In the genomic region with DNA sequence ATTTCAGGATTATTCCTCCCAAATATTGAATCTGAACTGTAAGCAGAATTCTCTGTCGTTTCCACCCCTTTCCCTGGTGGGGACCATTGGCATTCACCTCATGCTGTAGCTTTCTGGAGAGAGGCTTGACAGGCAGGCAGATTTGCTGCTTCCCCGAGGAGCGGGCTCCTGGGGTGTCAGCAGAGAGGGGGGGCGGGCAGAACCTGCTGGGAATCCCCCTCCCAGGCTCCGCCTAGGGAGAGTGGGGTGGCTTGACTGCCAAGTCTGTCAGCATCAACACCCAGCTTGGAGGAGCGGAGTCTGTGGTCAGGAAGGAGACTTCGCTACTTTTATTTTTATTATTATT, we compare ENCODE assay signal across 23 mouse cellular contexts. TPM values are rescaled to one million over a fixed set of nuclear protein-coding genes. Genes with fewer than 3 reads are reported as not detected.
A peak's percentile ranks its signal among the peaks of the same experiment; 100 is the strongest.
DNase-seq lines count a peak whose midpoint lies in the region; ATAC-seq and TF ChIP-seq lines count a peak whose summit lies in the region.
"Had no signal": no experiment of that assay in that cellular context is flagged by ENCODE, and none has a peak within 500 bp of the region (broad histone marks: within the 10 kb centered on the region; RNA-seq: fewer than 3 reads in every experiment).

No protein-coding gene starts in this region.

- dilution Hi-C loops in CH12.LX (cut with MboI; ENCODE audit: extremely low pct_ligation_motif_present, extremely low pct_unique_long_range_greater_than_20kb, low sequenced_read_pairs) = no loop called here

- TF ChIP-seq POLR2A in CH12.LX (IDR thresholded peaks at IDR 0.05; ENCODE audit: low read depth, low read length) = no peak

- H3K9ac ChIP-seq in midbrain, embryonic 16.5 days (ENCODE audit: low read depth, low read length) = no peak overlapping the region
- H3K9ac ChIP-seq in CH12.LX (ENCODE audit: insufficient read depth, low read depth) = no peak overlapping the region; the same call in none of the 2 replicates
- 0 out of 2 replicates have a peak overlapping the region, but pooled peaks have one; percentile 14 for H3K9ac ChIP-seq in forebrain, postnatal 0 days
- H3K9ac ChIP-seq: heart, embryonic 13.5 days; liver, postnatal 0 days had no signal

- no peak overlapping the region for H3K4me3 ChIP-seq in midbrain, embryonic 16.5 days (ENCODE audit: low read depth, low read length)
- no peak overlapping the region for H3K4me3 ChIP-seq in midbrain, embryonic 10.5 days
- H3K4me3 ChIP-seq in CH12.LX (replicated peaks in 1 of 3; ENCODE audit: low read depth in 2 of 3, low read length in 2 of 3, poor library complexity in 1 of 3) = peak overlapping the region in 1 of 3 experiments; percentile 12
- no peak overlapping the region for H3K4me3 ChIP-seq in forebrain, postnatal 0 days (ENCODE audit: low read depth, low read length)
- H3K4me3 ChIP-seq: heart, embryonic 13.5 days; left cerebral cortex, adult 2 months; limb, embryonic 10.5 days had no signal

- H3K9me3 ChIP-seq in midbrain, embryonic 16.5 days (replicated peaks; ENCODE audit: control insufficient read depth, low read length, poor library complexity, severe bottlenecking) = no peaks in the 10 kb centered on the region
- H3K9me3 ChIP-seq in midbrain, embryonic 10.5 days (replicated peaks) = no peaks in the 10 kb centered on the region
- no peaks in the 10 kb centered on the region for H3K9me3 ChIP-seq in CH12.LX (replicated peaks; ENCODE audit: low read length)
- no peaks in the 10 kb centered on the region for H3K9me3 ChIP-seq in forebrain, postnatal 0 days (ENCODE audit: low read length)
- H3K9me3 ChIP-seq: heart, embryonic 13.5 days; limb, embryonic 10.5 days had no signal

- TF ChIP-seq CTCF in CH12.LX (conservative IDR thresholded peaks at IDR 0.05 in 1 of 2, IDR thresholded peaks at IDR 0.05 in 1 of 2; ENCODE audit: low read depth in 2 of 2, low read length in 2 of 2) = no peak
- no peak for TF ChIP-seq CTCF in forebrain, postnatal 0 days (IDR thresholded peaks at IDR 0.05; ENCODE audit: low read depth)

- 32% methylated on average over 7 of the region's 7 CpGs for WGBS in midbrain, embryonic 16.5 days
- WGBS in midbrain, embryonic 10.5 days = 47% methylated on average over 7 of the region's 7 CpGs
- 20% methylated on average over 7 of the region's 7 CpGs for WGBS in forebrain, postnatal 0 days

- H3K79me2 ChIP-seq in CH12.LX (replicated peaks; ENCODE audit: control insufficient read depth, extremely low read depth, insufficient read depth, poor library complexity, severe bottlenecking) = no peaks in the 10 kb centered on the region

- H3K27me3 ChIP-seq in midbrain, embryonic 16.5 days (ENCODE audit: control insufficient read depth, insufficient read depth, low read depth, low read length) = no peaks in the 10 kb centered on the region
- H3K27me3 ChIP-seq in midbrain, embryonic 10.5 days (ENCODE audit: low read depth, poor library complexity, severe bottlenecking) = no peaks in the 10 kb centered on the region
- no peaks in the 10 kb centered on the region for H3K27me3 ChIP-seq in CH12.LX (replicated peaks)
- no peaks in the 10 kb centered on the region for H3K27me3 ChIP-seq in forebrain, postnatal 0 days (ENCODE audit: insufficient read depth, low read length)
- H3K27me3 ChIP-seq: heart, embryonic 13.5 days had no signal

- no peaks in the 10 kb centered on the region for H3K36me3 ChIP-seq in midbrain, embryonic 16.5 days (ENCODE audit: control insufficient read depth, insufficient read depth, low read length)
- H3K36me3 ChIP-seq in midbrain, embryonic 10.5 days = no peaks in the 10 kb centered on the region
- no peaks in the 10 kb centered on the region for H3K36me3 ChIP-seq in CH12.LX (replicated peaks in 1 of 2; ENCODE audit: control insufficient read depth in 1 of 2, insufficient read depth in 1 of 2, low read length in 1 of 2)
- H3K36me3 ChIP-seq in forebrain, postnatal 0 days (ENCODE audit: insufficient read depth) = no peaks in the 10 kb centered on the region
- H3K36me3 ChIP-seq: heart, embryonic 13.5 days; limb, embryonic 10.5 days had no signal

- in situ Hi-C loops in CH12.LX (cut with MboI; ENCODE audit: low pct_ligation_motif_present, low pct_unique_long_range_greater_than_20kb, low sequenced_read_pairs) = loop anchor here (25.0 kb wide), 1 partner anchor 408 kb away; a partner anchor contains a TSS

- H3K27ac ChIP-seq in midbrain, embryonic 16.5 days (ENCODE audit: low read length) = peak overlapping the region; percentile 15; the same call in 1 of the 2 replicates
- no peak overlapping the region for H3K27ac ChIP-seq in midbrain, embryonic 10.5 days (replicated peaks)
- peak overlapping the region; percentile 87; the same call in 1 of the 2 replicates for H3K27ac ChIP-seq in CH12.LX (ENCODE audit: insufficient read depth, low read depth)
- peak overlapping the region; percentile 77 for H3K27ac ChIP-seq in forebrain, postnatal 0 days (ENCODE audit: low read depth, low read length)
- H3K27ac ChIP-seq: heart, embryonic 13.5 days; left cerebral cortex, adult 2 months; limb, embryonic 10.5 days; stomach, postnatal 0 days had no signal

- peaks cover 7% of the 10 kb centered on the region for H3K4me1 ChIP-seq in midbrain, embryonic 16.5 days (ENCODE audit: control insufficient read depth, insufficient read depth, low read length)
- peaks cover 20% of the 10 kb centered on the region for H3K4me1 ChIP-seq in midbrain, embryonic 10.5 days
- peaks cover 31 to 72% of the 10 kb centered on the region in 2 experiments for H3K4me1 ChIP-seq in CH12.LX (ENCODE audit: control insufficient read depth in 1 of 2, insufficient read depth in 2 of 2)
- peaks cover 10% of the 10 kb centered on the region; the same call in 1 of the 2 replicates for H3K4me1 ChIP-seq in forebrain, postnatal 0 days (ENCODE audit: insufficient read depth)
- H3K4me1 ChIP-seq: limb, embryonic 10.5 days had no signal

- no peak; the same call in 1 of the 2 replicates for ATAC-seq in midbrain, embryonic 16.5 days
- peak; percentile 82 for ATAC-seq in forebrain, postnatal 0 days
- ATAC-seq: inflammation-experienced regulatory T-cells, adult 6 months; liver, postnatal 0 days had no signal

- peak; percentile 81 for DNase-seq in heart, adult 11 months
- DNase-seq in heart, adult 9 months (ENCODE audit: low spot score in 2 of 2) = no peak
- DNase-seq in midbrain, embryonic 10.5 days (ENCODE audit: low spot score) = no peak
- peak; percentile 48 for DNase-seq in CH12.LX (ENCODE audit: extremely low read depth)
- peak; percentile 64 for DNase-seq in forebrain, postnatal 0 days
- no peak for DNase-seq in layer of hippocampus, adult 11-12 months (ENCODE audit: low spot score)
- no peak for DNase-seq in spleen, adult 12 weeks (ENCODE audit: low spot score)
- DNase-seq: adrenal gland, postnatal 36 days; cerebellum, adult 11-12 months; heart, postnatal 36 days; kidney, adult 8-10 months; liver, postnatal 0 days had no signal

- no peak for TF ChIP-seq RAD21 in CH12.LX (IDR thresholded peaks at IDR 0.05; ENCODE audit: low read depth, low read length)

- no peak for TF ChIP-seq EP300 in CH12.LX (IDR thresholded peaks at IDR 0.05; ENCODE audit: low read length)

- H3K4me2 ChIP-seq in midbrain, embryonic 16.5 days (ENCODE audit: low read length) = no peak overlapping the region
- peak overlapping the region; percentile 82 for H3K4me2 ChIP-seq in CH12.LX (ENCODE audit: insufficient read depth, low read depth, poor library complexity, severe bottlenecking)
- H3K4me2 ChIP-seq in forebrain, postnatal 0 days (ENCODE audit: low read depth) = no peak overlapping the region
- H3K4me2 ChIP-seq: heart, embryonic 13.5 days had no signal

TF ChIP-seq in CH12.LX, 34 proteins besides CTCF, POLR2A, EP300 and RAD21:
- TF ChIP-seq MAZ (IDR thresholded peaks at IDR 0.05; ENCODE audit: low read depth, low read length) (peak; percentile 52; the same call in 1 of the 2 replicates), IRF4 (IDR thresholded peaks at IDR 0.05; ENCODE audit: low read depth, low read length) (peak; percentile 1; the same call in 1 of the 2 replicates), KAT2A (IDR thresholded peaks at IDR 0.05; ENCODE audit: insufficient replicate concordance, low read length) (no peak), MXI1 (IDR thresholded peaks at IDR 0.05; ENCODE audit: low read depth, low read length) (0 out of 2 replicates have a peak, but pooled peaks have one; percentile 3)

RNA-seq across cellular contexts. Expression of a gene that starts 11.4 kb away (rescaled TPM):
- not detected in 2 replicates for polyA plus RNA-seq in midbrain, embryonic 16.5 days (2015; fragmentation: Nextera tagmentation; extraction: Ambion mirVana)
- polyA plus RNA-seq in midbrain, embryonic 10.5 days (2016; fragmentation: Nextera tagmentation; extraction: Ambion mirVana) = not detected in 2 replicates
- total RNA-seq in CH12.LX (2012; rRNA removed) = 2.3 TPM in 2 replicates
- total RNA-seq in CH12.LX (2014; rRNA removed) = not detected in 2 replicates
- polyA plus RNA-seq in CH12.LX (2012; ENCODE audit: insufficient read length, low read depth) = 1.1 and 1.7 TPM in 2 replicates
- not detected in 2 replicates for total RNA-seq in forebrain, postnatal 0 days (2014; rRNA removed)
- not detected in 2 replicates for polyA plus RNA-seq in forebrain, postnatal 0 days (2015; fragmentation: Nextera tagmentation; extraction: Ambion mirVana)
- total RNA-seq: adrenal gland, postnatal 36 days; gastrocnemius, adult 18-20 months; left cerebral cortex, adult 2 months; liver, adult 2 months; megakaryocyte, adult 5-6 weeks; neutrophil, adult 5-6 weeks had no signal
- polyA plus RNA-seq: embryonic facial prominence, embryonic 14.5 days; heart, embryonic 13.5 days; inflammation-experienced regulatory T-cells, adult 6 months; limb, embryonic 10.5 days; liver, adult 2 months; liver, postnatal 0 days had no signal

RNA-seq across cellular contexts. Expression of a gene that starts 32.7 kb away (rescaled TPM):
- polyA plus RNA-seq in midbrain, embryonic 16.5 days (2015; fragmentation: Nextera tagmentation; extraction: Ambion mirVana) = not detected in 2 replicates
- not detected in 2 replicates for polyA plus RNA-seq in midbrain, embryonic 10.5 days (2016; fragmentation: Nextera tagmentation; extraction: Ambion mirVana)
- total RNA-seq in CH12.LX (2012; rRNA removed) = not detected in 2 replicates
- not detected in 2 replicates for total RNA-seq in CH12.LX (2014; rRNA removed)
- not detected in 2 replicates for polyA plus RNA-seq in CH12.LX (2012; ENCODE audit: insufficient read length, low read depth)
- total RNA-seq in forebrain, postnatal 0 days (2014; rRNA removed) = not detected in 2 replicates
- polyA plus RNA-seq in forebrain, postnatal 0 days (2015; fragmentation: Nextera tagmentation; extraction: Ambion mirVana) = not detected in 2 replicates
- total RNA-seq: adrenal gland, postnatal 36 days; gastrocnemius, adult 18-20 months; heart, postnatal 36 days; left cerebral cortex, adult 2 months; liver, adult 2 months; megakaryocyte, adult 5-6 weeks; neutrophil, adult 5-6 weeks had no signal
- polyA plus RNA-seq: embryonic facial prominence, embryonic 14.5 days; heart, embryonic 13.5 days; inflammation-experienced regulatory T-cells, adult 6 months; limb, embryonic 10.5 days; liver, postnatal 0 days had no signal

Comparison
In these comparisons a context has a peak if more than half of its experiments do, and no peak if none do; other contexts are left out.
1. DNase-seq: peak in heart, adult 11 months (single experiment), CH12.LX (single experiment) and forebrain, postnatal 0 days (single experiment); none in heart, adult 9 months (0 of 2), midbrain, embryonic 10.5 days (single experiment), layer of hippocampus, adult 11-12 months (single experiment) and spleen, adult 12 weeks (single experiment).